Mouse (Mus musculus) myocyte (in vitro differentiated cells): ENCODE results near the gene Trrap. TPM values are rescaled to one million over a fixed set of nuclear protein-coding genes. Genes with fewer than 3 reads are reported as not detected.

ENCODE experiments used
- H3K27me3 ChIP-seq: one replicate; pipeline ENCODE4 v1.6.1; 2011; ENCODE audit not compliant: control insufficient read depth, insufficient read depth, insufficient read length
- H3K36me3 ChIP-seq: one replicate; pipeline ENCODE4 v1.6.1; 2011; ENCODE audit not compliant: control insufficient read depth, insufficient read depth
- H3K4me2 ChIP-seq: one replicate; pipeline ENCODE4 v1.6.1; 2011; ENCODE audit warnings: low read depth, control low read depth
- H3K4me3 ChIP-seq: one replicate; pipeline ENCODE4 v1.5.1; 2011; ENCODE audit warnings: mild to moderate bottlenecking, control low read depth, moderate library complexity
- H3K79me2 ChIP-seq: one replicate; pipeline ENCODE4 v1.6.1; 2011; ENCODE audit not compliant: control insufficient read depth, insufficient read depth
- H3ac ChIP-seq: one replicate; pipeline ENCODE4 v1.6.1; 2011; ENCODE audit not compliant: control insufficient read depth, insufficient read length
- CEBPB ChIP-seq: IDR thresholded peaks from 2 replicates; pipeline ENCODE4 v1.6.1; 2011; ENCODE audit warnings: mild to moderate bottlenecking, moderate library complexity; ENCODE audit not compliant: poor library complexity, insufficient read depth, severe bottlenecking
- E2F4 ChIP-seq: IDR thresholded peaks from one replicate; pipeline ENCODE4 v1.6.1; 2011; ENCODE audit warnings: mild to moderate bottlenecking, control low read depth, moderate library complexity; ENCODE audit not compliant: insufficient read depth
- MAX ChIP-seq: IDR thresholded peaks from one replicate; pipeline ENCODE4 v1.6.1; 2011; ENCODE audit warnings: low read depth, mild to moderate bottlenecking, control low read depth
- MYOD1 ChIP-seq, 3 experiments: IDR thresholded peaks; one replicate each; pipeline ENCODE4 v1.6.1; 2011; ENCODE audit warnings: control low read depth in 2 of 3, low read depth in 2 of 3, mild to moderate bottlenecking in 2 of 3, moderate library complexity in 1 of 3; ENCODE audit not compliant: insufficient read length in 2 of 3, control insufficient read depth in 1 of 3
- MYOG ChIP-seq, 3 experiments: IDR thresholded peaks; one replicate each; pipeline ENCODE4 v1.6.1; 2011; ENCODE audit warnings: control low read depth in 2 of 3, low read depth in 2 of 3, mild to moderate bottlenecking in 2 of 3; ENCODE audit not compliant: insufficient read length in 2 of 3, control insufficient read depth in 1 of 3, insufficient read depth in 1 of 3
- POLR2A ChIP-seq: IDR thresholded peaks from one replicate; pipeline ENCODE4 v1.6.1; 2011; ENCODE audit warnings: low read depth, mild to moderate bottlenecking, control low read depth, moderate library complexity; ENCODE audit not compliant: insufficient read length
- POLR2AphosphoS2 ChIP-seq: IDR thresholded peaks from one replicate; pipeline ENCODE4 v1.6.1; 2011; ENCODE audit warnings: low read depth, control low read depth; ENCODE audit not compliant: insufficient read length
- REST ChIP-seq: IDR thresholded peaks from one replicate; pipeline ENCODE4 v1.6.1; 2011; ENCODE audit warnings: mild to moderate bottlenecking, control low read depth, moderate library complexity; ENCODE audit not compliant: insufficient read depth, insufficient read length
- SRF ChIP-seq: IDR thresholded peaks from one replicate; pipeline ENCODE4 v1.6.1; 2011; ENCODE audit warnings: low read depth; ENCODE audit not compliant: control insufficient read depth, insufficient read length
- TCF12 ChIP-seq: IDR thresholded peaks from one replicate; pipeline ENCODE4 v1.6.1; 2011; ENCODE audit warnings: mild to moderate bottlenecking, control low read depth; ENCODE audit not compliant: poor library complexity, insufficient read depth, severe bottlenecking
- TCF3 ChIP-seq: IDR thresholded peaks from one replicate; pipeline ENCODE4 v1.6.1; 2011; ENCODE audit warnings: low read depth, control low read depth; ENCODE audit not compliant: insufficient read length
- USF1 ChIP-seq: IDR thresholded peaks from one replicate; pipeline ENCODE4 v1.6.1; 2011; ENCODE audit warnings: low read depth, mild to moderate bottlenecking, control low read depth, moderate library complexity
- polyA plus RNA-seq: library from polyadenylated mRNA; unstranded; fragments of >200 nt; fragmentation: generic; extraction: Trizol; gene quantifications from one replicate; pipeline ENCODE4 v1.2.1, GENCODE M21; 2012; ENCODE audit warnings: missing spikeins

Gene Trrap
- polyA plus RNA-seq, 1 experiment = 40.2 TPM

- H3K36me3 ChIP-seq = no peaks in the 10 kb centered on the region
- H3ac ChIP-seq = no peak overlapping the region
- H3K79me2 ChIP-seq = no peaks in the 10 kb centered on the region
- H3K27me3 ChIP-seq = peaks cover 5% of the 10 kb centered on the region
- H3K4me3 ChIP-seq = no peak overlapping the region
- TF ChIP-seq POLR2AphosphoS2 = no peak
- no peak for TF ChIP-seq MAX
- no peak for TF ChIP-seq USF1
- no peak for TF ChIP-seq TCF12
- no peak for TF ChIP-seq POLR2A
- no peak for TF ChIP-seq CEBPB
- TF ChIP-seq MYOG (IDR thresholded peaks at IDR 0.05; ENCODE audit: control insufficient read depth in 1 of 3, insufficient read depth in 1 of 3, insufficient read length in 2 of 3, low read depth in 2 of 3) = no peak
- TF ChIP-seq MYOD1 (IDR thresholded peaks at IDR 0.05; ENCODE audit: control insufficient read depth in 1 of 3, insufficient read length in 2 of 3, low read depth in 2 of 3) = no peak
- no peak for TF ChIP-seq SRF
- no peak for TF ChIP-seq E2F4
- TF ChIP-seq TCF3 = no peak
- no peak for TF ChIP-seq REST
- no peak overlapping the region for H3K4me2 ChIP-seq
Measured at GRCm38 (mm10) chr5:144737101-144737500, 30.4 kb upstream of the Trrap start.

GRCm38 (mm10) chr5:144752432-144752831 lies 15.1 kb upstream of the Trrap start:
- no peak overlapping the region for H3ac ChIP-seq
- no peaks in the 10 kb centered on the region for H3K36me3 ChIP-seq
- H3K4me2 ChIP-seq = no peak overlapping the region
- H3K4me3 ChIP-seq = no peak overlapping the region
- H3K79me2 ChIP-seq = no peaks in the 10 kb centered on the region
- H3K27me3 ChIP-seq = peaks cover 6% of the 10 kb centered on the region
- peak in 1 of 3 experiments; percentile 54 for TF ChIP-seq MYOG (IDR thresholded peaks at IDR 0.05; ENCODE audit: control insufficient read depth in 1 of 3, insufficient read depth in 1 of 3, insufficient read length in 2 of 3, low read depth in 2 of 3)
- no peak for TF ChIP-seq TCF12

GRCm38 (mm10) chr5:144753041-144753440 lies 14.5 kb upstream of the Trrap start:
- Histone ChIP-seq H3K4me3 (no peak overlapping the region), H3ac (no peak overlapping the region), H3K27me3 (peaks cover 8% of the 10 kb centered on the region), H3K4me2 (no peak overlapping the region), H3K79me2 (no peaks in the 10 kb centered on the region), H3K36me3 (no peaks in the 10 kb centered on the region)
- TF ChIP-seq POLR2A (no peak), MAX (no peak), MYOG (IDR thresholded peaks at IDR 0.05; ENCODE audit: control insufficient read depth in 1 of 3, insufficient read depth in 1 of 3, insufficient read length in 2 of 3, low read depth in 2 of 3) (no peak)

- Histone ChIP-seq H3K4me3 (no peak overlapping the region), H3K4me2 (no peak overlapping the region), H3K36me3 (no peaks in the 10 kb centered on the region), H3K79me2 (no peaks in the 10 kb centered on the region), H3K27me3 (peaks cover 17% of the 10 kb centered on the region), H3ac (no peak overlapping the region)
- TF ChIP-seq POLR2A = no peak
- TF ChIP-seq POLR2AphosphoS2 = no peak
- no peak for TF ChIP-seq SRF
- no peak for TF ChIP-seq MYOG (IDR thresholded peaks at IDR 0.05; ENCODE audit: control insufficient read depth in 1 of 3, insufficient read depth in 1 of 3, insufficient read length in 2 of 3, low read depth in 2 of 3)
- no peak for TF ChIP-seq CEBPB
- TF ChIP-seq USF1 = no peak
- TF ChIP-seq REST = no peak
- TF ChIP-seq TCF3 = no peak
- no peak for TF ChIP-seq MAX
Measured at GRCm38 (mm10) chr5:144755191-144755590, 12.3 kb upstream of the Trrap start.

GRCm38 (mm10) chr5:144757402-144757801 lies 10.1 kb upstream of the Trrap start:
- TF ChIP-seq TCF3 (no peak), TCF12 (no peak), MAX (no peak), POLR2A (no peak), MYOD1 (IDR thresholded peaks at IDR 0.05; ENCODE audit: control insufficient read depth in 1 of 3, insufficient read length in 2 of 3, low read depth in 2 of 3) (no peak), USF1 (no peak), POLR2AphosphoS2 (no peak), E2F4 (no peak), MYOG (IDR thresholded peaks at IDR 0.05; ENCODE audit: control insufficient read depth in 1 of 3, insufficient read depth in 1 of 3, insufficient read length in 2 of 3, low read depth in 2 of 3) (no peak), SRF (no peak), CEBPB (no peak), REST (no peak)
- H3K36me3 ChIP-seq = no peaks in the 10 kb centered on the region
- no peak overlapping the region for H3K4me2 ChIP-seq
- no peaks in the 10 kb centered on the region for H3K79me2 ChIP-seq
- no peak overlapping the region for H3ac ChIP-seq
- H3K27me3 ChIP-seq = peaks cover 34% of the 10 kb centered on the region
- no peak overlapping the region for H3K4me3 ChIP-seq
